Mouse (Mus musculus) lung, adult 2 months (tissue): ENCODE results near the gene Tada2b.

Experiments
- CTCF ChIP-seq: fragments of 200-500 bp; IDR thresholded peaks from 2 replicates; pipeline ENCODE4 v1.5.1; 2011; ENCODE audit warnings: mild to moderate bottlenecking, low read length, control low read depth; ENCODE audit not compliant: insufficient read depth
- POLR2A ChIP-seq: fragments of 200-500 bp; IDR thresholded peaks from 2 replicates; pipeline ENCODE4 v1.6.1; 2011; ENCODE audit warnings: low read depth, mild to moderate bottlenecking, control low read depth, low read length, borderline replicate concordance; ENCODE audit errors: extremely low read depth

DNA sequence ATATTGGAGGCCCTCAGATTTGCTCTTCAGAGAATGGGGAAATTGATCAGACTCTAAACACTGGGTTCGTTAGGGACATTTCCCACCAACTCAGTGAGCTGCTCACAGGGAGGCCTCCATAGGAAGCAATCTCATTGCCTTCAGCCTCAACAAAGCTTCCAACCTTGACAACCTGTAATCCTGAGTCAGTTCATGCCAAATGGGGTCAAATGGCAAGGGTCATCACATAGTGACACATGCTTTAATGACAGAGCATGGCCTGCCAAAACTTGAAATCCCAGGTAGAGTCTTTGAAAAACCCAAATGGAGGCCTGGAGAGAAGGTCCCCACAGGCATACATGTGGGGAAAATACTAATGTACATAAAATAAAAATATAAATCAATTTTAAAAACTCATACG, 42.8 kb upstream of the Tada2b start:
- TF ChIP-seq POLR2A, result no peak
- TF ChIP-seq CTCF, result no peak
